Mouse (Mus musculus) embryonic facial prominence, embryonic 10.5 days (tissue): ENCODE results near the gene Fcrlb. TPM values are rescaled to one million over a fixed set of nuclear protein-coding genes. Genes with fewer than 3 reads are reported as not detected.

ENCODE experiments used
- DNase-seq: peaks from one replicate; pipeline ENCODE4 v3.0.0-alpha.2; 2017; ENCODE audit warnings: low spot score
- H3K27ac ChIP-seq: fragments of 300-500 bp; sonication (generic); replicated peaks from 2 replicates; pipeline ENCODE4 v1.5.1; 2016; ENCODE audit warnings: mild to moderate bottlenecking
- H3K27me3 ChIP-seq: fragments of 300-500 bp; sonication (generic); replicated peaks from 2 replicates; pipeline ENCODE4 v1.6.1; 2016; ENCODE audit warnings: low read depth, mild to moderate bottlenecking; ENCODE audit not compliant: poor library complexity, severe bottlenecking
- H3K36me3 ChIP-seq: fragments of 300-500 bp; sonication (generic); replicated peaks from 2 replicates; pipeline ENCODE4 v1.6.1; 2016; ENCODE audit warnings: mild to moderate bottlenecking, moderate library complexity
- H3K4me1 ChIP-seq: fragments of 300-500 bp; sonication (generic); 2 replicates; pipeline ENCODE4 v1.6.1; 2016
- H3K4me3 ChIP-seq: fragments of 300-500 bp; sonication (generic); 2 replicates; pipeline ENCODE4 v1.5.1; 2016; ENCODE audit warnings: mild to moderate bottlenecking, moderate library complexity
- H3K9me3 ChIP-seq: fragments of 300-500 bp; sonication (generic); 2 replicates; pipeline ENCODE4 v1.6.1; 2016; ENCODE audit warnings: mild to moderate bottlenecking
- WGBS: fragments of 180-500 bp; shearing (Covaris S2); methylation state at CpG from one replicate; pipeline ENCODE4 v1.1.7; 2016; 5-methylcytosine and 5-hydroxymethylcytosine counted together
- polyA plus RNA-seq: library from polyadenylated mRNA; unstranded; fragments of >200 nt; fragmentation: Nextera tagmentation; extraction: Ambion mirVana; gene quantifications from 2 replicates; pipeline ENCODE4 v1.2.1, GENCODE M21; 2016

The Fcrlb gene
- polyA plus RNA-seq, 1 experiment from 2014 or later = not detected

DNA sequence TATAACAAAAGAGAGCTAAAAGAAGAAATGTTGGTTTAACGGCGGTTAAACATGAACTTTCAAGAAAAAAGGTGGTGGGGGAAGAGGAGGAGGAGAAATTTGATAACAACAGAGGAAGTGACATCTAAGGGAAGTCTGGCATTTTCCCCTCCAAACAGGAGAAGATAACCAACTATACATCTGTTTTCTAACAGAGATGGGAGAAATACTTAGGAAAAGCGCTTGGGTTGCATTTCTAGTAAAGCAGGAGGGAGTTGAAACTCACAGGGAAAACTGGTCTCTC is 50.4 kb downstream of the Fcrlb start:
- Histone ChIP-seq H3K27me3 (no peaks in the 10 kb centered on the region), H3K9me3 (no peaks in the 10 kb centered on the region), H3K4me1 (peaks cover 9% of the 10 kb centered on the region), H3K27ac (no peak overlapping the region), H3K36me3 (no peaks in the 10 kb centered on the region), H3K4me3 (no peak overlapping the region)
- WGBS = 92% methylated on average over 3 of the region's 3 CpGs
- no peak for DNase-seq

DNA sequence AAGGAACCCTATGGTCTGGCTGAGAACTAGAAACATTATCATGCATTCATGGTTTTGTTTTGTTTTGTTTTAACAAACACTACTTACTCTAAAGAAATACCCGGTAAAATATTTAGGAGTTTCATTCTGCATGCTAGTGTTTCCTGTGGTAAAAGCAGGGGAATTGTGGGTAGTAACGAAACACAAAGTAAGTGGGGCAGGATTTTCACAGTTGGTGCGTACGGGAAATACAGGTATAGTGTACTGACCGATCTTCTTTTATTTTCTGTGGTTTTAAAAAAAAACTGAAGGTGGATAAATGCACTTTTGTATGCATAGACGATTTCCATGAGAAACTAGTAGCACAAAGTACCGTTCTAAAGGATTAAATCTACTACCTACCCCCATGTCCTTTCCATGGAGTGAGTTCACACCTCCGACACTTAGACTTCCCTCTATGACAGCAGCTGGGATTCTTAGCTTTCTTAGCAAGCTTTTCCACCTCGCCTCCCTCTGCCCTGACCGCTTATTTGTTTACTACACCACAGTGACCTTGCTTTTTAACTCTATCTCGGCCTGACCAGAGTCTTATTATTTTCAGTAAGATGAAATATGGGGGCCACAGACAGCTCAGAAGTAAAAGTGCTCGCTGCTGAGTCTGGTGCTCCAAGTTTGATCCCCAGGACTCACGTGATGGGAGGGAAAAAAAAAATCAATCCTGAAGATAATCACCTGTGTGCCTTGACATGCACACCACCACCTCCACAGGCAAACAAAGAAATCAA is 50.9 kb downstream of the Fcrlb start:
- Histone ChIP-seq H3K4me3 (no peak overlapping the region), H3K27me3 (no peaks in the 10 kb centered on the region), H3K9me3 (no peaks in the 10 kb centered on the region), H3K27ac (no peak overlapping the region), H3K4me1 (peaks cover 5% of the 10 kb centered on the region), H3K36me3 (no peaks in the 10 kb centered on the region)
- 88% methylated on average over 13 of the region's 13 CpGs for WGBS
- DNase-seq = no peak

DNA sequence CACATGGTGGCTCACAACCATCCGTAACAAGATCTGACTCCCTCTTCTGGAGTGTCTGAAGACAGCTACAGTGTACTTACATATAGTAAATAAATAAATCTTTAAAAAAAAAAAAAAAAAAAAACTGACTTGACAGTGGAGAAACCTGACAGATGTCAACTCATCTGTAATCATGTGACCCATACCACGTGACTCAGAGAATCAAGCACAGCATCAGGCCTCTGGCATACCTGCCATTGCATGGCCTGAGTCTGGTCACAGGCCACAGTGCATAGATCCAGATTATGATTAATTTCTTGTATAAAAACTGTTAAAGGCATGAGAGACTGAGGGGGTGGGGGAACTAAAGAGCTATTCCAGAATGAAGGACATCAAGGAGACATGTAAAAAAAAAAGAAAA is 53.9 kb downstream of the Fcrlb start:
- 87% methylated on average over 2 of the region's 2 CpGs for WGBS
- no peak for DNase-seq
- Histone ChIP-seq H3K36me3 (no peaks in the 10 kb centered on the region), H3K4me3 (no peak overlapping the region), H3K9me3 (no peaks in the 10 kb centered on the region), H3K27ac (no peak overlapping the region), H3K4me1 (no peaks in the 10 kb centered on the region), H3K27me3 (no peaks in the 10 kb centered on the region)

DNA sequence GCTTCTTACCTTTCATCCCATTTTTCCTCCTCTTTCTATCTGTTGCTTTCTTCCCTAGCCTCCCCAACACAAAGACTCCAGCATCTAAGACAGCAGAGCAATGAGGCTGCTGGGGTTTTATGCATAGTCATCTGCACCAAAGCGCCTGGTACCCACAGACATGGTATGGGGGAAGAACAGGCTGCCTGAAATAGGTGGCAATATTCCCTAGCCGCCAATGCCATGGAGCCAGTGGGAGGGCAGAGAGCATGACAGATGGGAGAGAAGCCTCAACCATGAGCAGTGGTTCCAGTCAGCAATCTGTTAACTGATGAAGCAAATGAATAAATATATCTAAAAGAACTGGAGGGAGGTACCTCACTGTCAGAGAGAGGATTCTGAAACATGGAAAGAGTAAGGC is 55.4 kb downstream of the Fcrlb start:
- H3K36me3 ChIP-seq = no peaks in the 10 kb centered on the region
- H3K27ac ChIP-seq = no peak overlapping the region
- no peak overlapping the region for H3K4me3 ChIP-seq
- no peaks in the 10 kb centered on the region for H3K9me3 ChIP-seq
- H3K4me1 ChIP-seq = no peaks in the 10 kb centered on the region
- no peaks in the 10 kb centered on the region for H3K27me3 ChIP-seq
- no peak for DNase-seq
- WGBS = 90% methylated on average over 2 of the region's 2 CpGs

Other genes with a start within 250 kb of the Fcrlb start
- 7.0 and 8.0 TPM in 2 replicates for gene Atf6, start 45.2 kb downstream of the Fcrlb start, polyA plus RNA-seq
- gene Gm26620, start 27.9 kb downstream of the Fcrlb start, polyA plus RNA-seq = 0.19 TPM in 1 of 2 replicates, not detected in the other
- gene Dusp12, start 27.4 kb downstream of the Fcrlb start, polyA plus RNA-seq = 35.5 and 38.2 TPM in 2 replicates
- gene Fcrla, start 14.6 kb upstream of the Fcrlb start, polyA plus RNA-seq = not detected in 2 replicates
- gene Fcgr2b, start 63.6 kb upstream of the Fcrlb start, polyA plus RNA-seq = not detected in 2 replicates
- gene Fcgr4, start 106.0 kb upstream of the Fcrlb start, polyA plus RNA-seq = 0.31 TPM in 1 of 2 replicates, not detected in the other
- 3.8 and 5.5 TPM in 2 replicates for gene Fcgr3, start 152.0 kb upstream of the Fcrlb start, polyA plus RNA-seq
- gene Cfap126, start 201.0 kb upstream of the Fcrlb start, polyA plus RNA-seq = 1.1 and 2.0 TPM in 2 replicates
- 260 and 264 TPM in 2 replicates for gene Sdhc, start 237.7 kb upstream of the Fcrlb start, polyA plus RNA-seq
- gene Mpz, start 237.8 kb upstream of the Fcrlb start, polyA plus RNA-seq = 0.48 and 0.91 TPM in 2 replicates